Mouse (Mus musculus) ovary, adult 18-20 months (tissue): ENCODE data around the gene Rfc5.
A peak's percentile ranks its signal among the peaks of the same experiment; 100 is the strongest.
"Not testable (repeated sequence)": the region's sequence is repeated elsewhere in the genome, so short reads cannot be mapped to it uniquely, and the experiment has no call there.

Experiments used
- DNase-seq: peaks from one replicate; pipeline ENCODE4 v3.0.0; 2022; ENCODE audit warnings: low spot score, mixed read lengths

The Rfc5 gene

DNA sequence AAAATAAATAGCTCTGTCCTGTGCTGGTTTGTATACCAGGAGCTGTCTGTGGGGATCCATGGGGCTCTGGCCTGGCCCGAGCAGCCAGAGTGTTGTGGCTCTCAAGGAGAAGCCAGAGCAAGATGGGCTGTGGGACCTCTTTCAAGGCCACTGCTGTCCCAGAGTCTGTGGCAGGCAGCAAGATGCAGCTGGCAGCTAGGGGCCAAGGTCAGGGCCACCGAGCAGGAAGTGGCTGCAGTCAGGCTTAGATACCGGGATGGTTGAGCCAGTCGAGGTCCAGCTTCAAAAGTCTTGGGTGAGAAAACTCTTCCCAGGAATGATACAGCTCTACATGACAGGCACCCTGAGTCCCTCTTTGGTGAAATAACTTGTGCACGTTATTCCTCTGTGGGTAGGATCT, 41.8 kb downstream of the Rfc5 start:
- DNase-seq, result peak; percentile 62

DNA sequence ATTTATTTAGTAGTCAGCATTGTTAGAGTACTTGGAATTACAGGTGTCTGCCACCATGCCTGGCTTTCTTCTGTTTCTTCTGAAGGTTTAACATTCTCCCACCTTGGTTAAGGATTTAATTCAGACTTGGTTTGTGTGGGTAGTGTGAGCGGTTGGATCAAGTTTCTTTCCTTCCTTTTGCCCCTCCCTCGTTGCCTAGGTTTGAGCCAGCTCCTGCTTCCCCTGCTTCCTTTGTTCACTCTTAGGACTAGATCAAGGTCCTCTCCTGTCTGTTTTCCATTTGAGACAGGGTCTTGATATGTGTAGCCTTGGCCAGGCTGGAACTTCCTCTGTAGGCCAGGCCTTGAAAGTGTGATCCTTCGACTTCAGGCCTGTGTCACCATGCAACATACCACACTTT, 42.6 kb downstream of the Rfc5 start:
- no peak for DNase-seq

DNA sequence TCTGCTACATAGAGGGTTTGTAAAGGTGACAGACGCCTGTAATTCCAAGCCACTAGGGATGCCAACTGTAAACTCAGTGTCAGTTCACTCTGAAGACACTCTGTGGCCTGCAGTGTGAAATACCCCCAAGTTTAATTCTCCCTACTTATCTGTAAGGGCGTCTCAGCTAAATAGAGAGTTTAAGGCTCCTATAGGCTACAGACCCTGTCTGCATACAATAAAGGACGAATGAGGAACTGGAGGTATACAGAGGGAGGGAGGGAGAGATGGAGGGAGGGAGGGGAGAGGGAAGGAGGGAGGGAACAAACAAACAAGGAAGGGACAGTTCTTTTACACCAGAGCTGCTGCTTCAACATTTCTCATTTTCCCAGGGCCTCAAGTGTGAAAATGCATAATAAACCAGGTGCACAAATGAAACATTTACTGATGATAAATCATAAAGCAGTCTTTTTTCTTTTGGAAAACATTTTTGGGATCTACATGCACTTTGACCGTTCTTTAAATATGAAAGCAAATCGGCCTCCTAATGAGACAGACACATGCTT, 43.3 kb downstream of the Rfc5 start:
- no peak for DNase-seq

DNA sequence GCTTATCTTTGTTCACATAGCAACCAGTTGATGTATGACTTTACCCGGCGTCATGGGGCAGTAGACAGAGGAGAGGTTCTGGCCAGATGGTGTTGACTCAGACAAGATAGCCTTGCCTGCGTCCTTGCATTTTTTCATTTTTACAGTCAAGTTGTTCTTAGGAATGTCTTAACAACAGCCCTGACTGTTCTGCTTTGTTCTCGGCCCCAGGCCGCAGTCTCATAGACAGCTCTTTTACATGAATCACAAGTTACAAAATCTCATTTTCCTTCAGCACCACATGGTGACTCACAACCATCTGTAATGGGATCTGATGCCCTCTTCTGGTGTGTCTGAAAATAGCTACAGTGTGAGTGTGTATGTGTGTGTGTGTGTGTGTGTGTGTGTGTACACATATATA, 44.4 kb downstream of the Rfc5 start:
- DNase-seq, result not testable (repeated sequence)

DNA sequence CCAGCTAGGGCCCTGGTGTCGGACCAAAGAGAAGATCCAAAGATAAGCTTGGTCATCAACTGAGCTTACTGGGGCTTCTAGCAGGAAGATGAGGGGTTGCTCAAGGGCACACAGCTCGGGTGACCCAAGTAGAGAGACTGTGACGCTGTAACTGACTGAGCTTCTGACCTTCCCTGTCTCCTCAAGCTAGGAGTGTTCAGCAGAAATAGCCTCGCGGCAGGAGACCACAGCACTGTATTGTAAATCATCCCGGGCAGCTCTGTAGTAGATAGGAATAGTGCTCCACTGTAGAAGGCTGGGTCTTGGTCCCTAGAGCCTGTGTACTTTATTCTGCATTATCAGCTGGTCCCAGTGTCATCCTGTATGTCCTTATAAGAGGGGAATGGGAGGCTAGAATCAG, 47.0 kb downstream of the Rfc5 start:
- DNase-seq, result no peak

DNA sequence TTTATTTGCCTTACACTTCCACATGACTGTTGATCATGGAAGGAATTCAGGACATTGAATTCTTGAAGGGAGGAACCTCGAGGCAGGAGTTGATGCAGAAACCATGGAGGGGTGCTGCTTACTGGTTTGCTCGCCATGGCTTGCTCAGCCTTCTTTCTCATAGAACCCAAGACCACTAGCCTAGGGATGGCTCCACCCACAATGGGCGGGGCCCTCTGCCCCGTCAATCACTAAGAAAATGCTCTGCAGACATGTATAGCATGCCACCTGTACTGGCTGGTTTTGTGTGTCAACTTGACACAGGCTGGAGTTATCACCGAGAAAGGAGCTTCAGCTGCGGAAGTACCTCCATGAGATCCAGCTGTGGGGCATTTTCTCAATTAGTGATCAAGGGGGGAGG, 48.8 kb downstream of the Rfc5 start:
- no peak for DNase-seq

DNA sequence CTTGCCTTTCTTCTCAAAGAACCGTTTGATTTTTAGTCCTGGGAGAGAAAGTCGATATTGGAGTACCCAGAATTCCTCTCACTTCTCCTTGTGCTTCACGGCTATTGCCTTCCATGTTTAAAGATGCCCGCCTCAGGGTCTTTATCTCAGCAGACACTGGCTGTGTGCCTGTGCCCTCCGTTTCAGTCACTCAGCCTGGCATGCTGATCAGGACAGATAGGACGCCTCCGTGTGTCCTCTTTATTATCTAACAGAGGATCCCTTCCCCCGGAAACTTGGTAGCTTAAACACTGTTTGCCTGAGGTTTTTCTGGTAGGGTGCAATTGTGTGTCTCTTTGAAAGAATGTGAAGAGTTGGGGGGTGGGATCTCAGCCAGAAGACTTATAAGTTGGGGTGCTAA, 50.3 kb downstream of the Rfc5 start:
- DNase-seq, result no peak

DNA sequence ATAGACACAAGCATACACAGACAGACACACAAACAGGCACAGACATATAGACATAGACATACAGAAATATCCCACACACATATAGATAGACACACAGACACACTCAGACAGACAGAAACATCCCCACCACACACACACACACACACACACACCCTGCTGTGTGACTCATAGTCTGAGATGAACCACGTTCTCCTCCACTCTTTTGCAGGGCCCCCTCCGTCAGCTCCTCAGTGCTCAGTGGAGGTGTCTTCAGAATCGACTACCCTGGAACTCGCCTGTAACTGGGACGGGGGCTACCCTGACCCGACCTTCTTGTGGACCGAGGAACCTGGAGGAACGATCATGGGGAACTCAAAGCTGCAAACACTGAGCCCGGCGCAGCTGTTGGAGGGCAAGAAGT, 50.8 kb downstream of the Rfc5 start:
- DNase-seq, result no peak

DNA sequence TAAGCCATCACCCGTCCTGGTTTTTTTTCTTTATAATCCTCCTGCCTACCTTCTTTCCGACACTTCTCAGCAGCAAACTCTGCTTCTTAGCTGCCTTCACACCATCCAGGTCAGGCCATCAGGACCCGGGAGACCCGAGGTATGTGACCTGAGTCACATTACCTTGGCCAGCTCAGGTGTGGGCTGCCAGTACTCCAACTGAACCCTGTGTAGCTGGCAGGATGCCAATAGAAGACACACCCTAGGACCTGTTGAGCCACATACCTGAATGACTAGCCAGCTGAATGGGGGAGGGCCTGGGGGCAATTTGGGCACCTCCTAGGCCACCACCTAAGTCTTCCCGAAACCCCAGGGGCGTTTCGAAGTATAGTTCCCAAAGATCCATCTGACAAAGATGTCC, 58.4 kb downstream of the Rfc5 start:
- DNase-seq, result no peak
